Mouse (Mus musculus) MEL (cell line): ENCODE results near the gene Cela3b. TPM values are rescaled to one million over a fixed set of nuclear protein-coding genes. Genes with fewer than 3 reads are reported as not detected.

Source experiments
- DNase-seq: peaks from one replicate; pipeline ENCODE4 v3.0.0; 2011; ENCODE audit warnings: low read depth, low spot score
- H3K27ac ChIP-seq: 2 replicates; pipeline ENCODE4 v1.5.1; 2012; ENCODE audit warnings: low read depth, mild to moderate bottlenecking, control low read depth, low read length, moderate library complexity; ENCODE audit not compliant: control insufficient read depth
- H3K27me3 ChIP-seq, 2 experiments: fragments of 150-350 bp in 1 of 2; sonication (generic) in 1 of 2; 2 replicates each; pipeline ENCODE4 v1.6.1; 2012; ENCODE audit warnings: low read length in 2 of 2, mild to moderate bottlenecking in 2 of 2, improper control_type of control experiment in 1 of 2, moderate library complexity in 1 of 2; ENCODE audit not compliant: insufficient read depth in 2 of 2, control insufficient read depth in 1 of 2
- H3K36me3 ChIP-seq, 2 experiments: 2 replicates each; pipeline ENCODE4 v1.6.1; 2012 to 2014; ENCODE audit warnings: low read length in 2 of 2, improper control_type of control experiment in 1 of 2, inconsistent platforms in 1 of 2, mild to moderate bottlenecking in 1 of 2; ENCODE audit not compliant: insufficient read depth in 2 of 2, control insufficient read depth in 1 of 2
- H3K4me1 ChIP-seq, 2 experiments: fragments of 150-350 bp in 1 of 2; sonication (generic) in 1 of 2; 2 replicates each; pipeline ENCODE4 v1.6.1; 2012; ENCODE audit warnings: low read length in 2 of 2, improper control_type of control experiment in 1 of 2, mild to moderate bottlenecking in 1 of 2; ENCODE audit not compliant: insufficient read depth in 2 of 2, control insufficient read depth in 1 of 2
- H3K4me3 ChIP-seq, 2 experiments: fragments of 150-350 bp in 1 of 2; sonication (generic) in 1 of 2; 2 replicates each; pipeline ENCODE4 v1.5.1; 2012; ENCODE audit warnings: low read depth in 2 of 2, low read length in 2 of 2, mild to moderate bottlenecking in 2 of 2, moderate library complexity in 2 of 2, control low read depth in 1 of 2, improper control_type of control experiment in 1 of 2; ENCODE audit not compliant: control insufficient read depth in 1 of 2, insufficient read depth in 1 of 2
- H3K79me2 ChIP-seq: 2 replicates; pipeline ENCODE4 v1.6.1; 2012; ENCODE audit warnings: mild to moderate bottlenecking, low read length, moderate library complexity; ENCODE audit not compliant: control insufficient read depth, poor library complexity, insufficient read depth
- H3K9ac ChIP-seq: 2 replicates; pipeline ENCODE4 v1.6.1; 2012; ENCODE audit warnings: low read depth, mild to moderate bottlenecking, control low read depth, low read length, moderate library complexity; ENCODE audit not compliant: control insufficient read depth, poor library complexity, severe bottlenecking
- H3K9me3 ChIP-seq: fragments of 150-350 bp; sonication (generic); replicated peaks from 2 replicates; pipeline ENCODE4 v1.6.1; 2012; ENCODE audit warnings: mild to moderate bottlenecking, low read length, improper control_type of control experiment, moderate library complexity; ENCODE audit not compliant: insufficient read depth
- BHLHE40 ChIP-seq: IDR thresholded peaks from 2 replicates; pipeline ENCODE4 v1.6.1; 2012; ENCODE audit warnings: low read depth, mild to moderate bottlenecking, inconsistent platforms, low read length, improper control_type of control experiment, borderline replicate concordance
- CHD2 ChIP-seq: IDR thresholded peaks from 2 replicates; pipeline ENCODE4 v1.6.1; 2011; ENCODE audit warnings: low read length, improper control_type of control experiment
- CTCF ChIP-seq, 3 experiments: IDR thresholded peaks in 2 of 3; conservative IDR thresholded peaks in 1 of 3; 2 replicates each; pipeline ENCODE4 v1.5.1; 2011 to 2012; ENCODE audit warnings: low read length in 3 of 3, low read depth in 2 of 3, mild to moderate bottlenecking in 2 of 3, improper control_type of control experiment in 1 of 3, inconsistent platforms in 1 of 3, mixed read lengths in 1 of 3, moderate library complexity in 1 of 3; ENCODE audit not compliant: control insufficient read depth in 1 of 3, insufficient read depth in 1 of 3, poor library complexity in 1 of 3, severe bottlenecking in 1 of 3
- ELF1 ChIP-seq: IDR thresholded peaks from 2 replicates; pipeline ENCODE4 v1.6.1; 2014; ENCODE audit warnings: low read depth, mild to moderate bottlenecking, inconsistent platforms, low read length, improper control_type of control experiment, moderate library complexity
- GABPA ChIP-seq: IDR thresholded peaks from 2 replicates; pipeline ENCODE4 v1.6.1; 2012; ENCODE audit warnings: low read depth, mild to moderate bottlenecking, inconsistent platforms, low read length, improper control_type of control experiment, moderate library complexity
- GATA1 ChIP-seq: IDR thresholded peaks from 2 replicates; pipeline ENCODE4 v1.6.1; 2011; ENCODE audit warnings: low read depth, low read length, improper control_type of control experiment
- HCFC1 ChIP-seq: IDR thresholded peaks from 2 replicates; pipeline ENCODE4 v1.6.1; 2012; ENCODE audit warnings: low read depth, mild to moderate bottlenecking, inconsistent platforms, low read length, improper control_type of control experiment, moderate library complexity
- KAT2A ChIP-seq: conservative IDR thresholded peaks from 2 replicates; pipeline ENCODE4 v1.6.1; 2012; ENCODE audit warnings: low read depth, low read length, improper control_type of control experiment, inconsistent platforms
- MAX ChIP-seq: IDR thresholded peaks from 2 replicates; pipeline ENCODE4 v1.6.1; 2011; ENCODE audit warnings: low read length, improper control_type of control experiment
- MAZ ChIP-seq: IDR thresholded peaks from 2 replicates; pipeline ENCODE4 v1.6.1; 2012; ENCODE audit warnings: low read depth, mild to moderate bottlenecking, inconsistent platforms, low read length, improper control_type of control experiment
- MEF2A ChIP-seq: IDR thresholded peaks from 2 replicates; pipeline ENCODE4 v1.6.1; 2014; ENCODE audit warnings: low read depth, mild to moderate bottlenecking, inconsistent platforms, low read length, improper control_type of control experiment; ENCODE audit not compliant: poor library complexity, insufficient replicate concordance, severe bottlenecking; ENCODE audit errors: extremely low read depth
- MYB ChIP-seq: IDR thresholded peaks from 2 replicates; pipeline ENCODE4 v1.6.1; 2011; ENCODE audit warnings: mild to moderate bottlenecking, low read depth, low read length, improper control_type of control experiment
- MYC ChIP-seq: IDR thresholded peaks from 2 replicates; pipeline ENCODE4 v1.6.1; 2011; ENCODE audit warnings: low read depth, mild to moderate bottlenecking, low read length, improper control_type of control experiment, moderate library complexity
- POLR2AphosphoS2 ChIP-seq: IDR thresholded peaks from 2 replicates; pipeline ENCODE4 v1.6.1; 2011; ENCODE audit warnings: low read length, improper control_type of control experiment
- RAD21 ChIP-seq: IDR thresholded peaks from 2 replicates; pipeline ENCODE4 v1.6.1; 2011; ENCODE audit warnings: mild to moderate bottlenecking, low read depth, low read length, improper control_type of control experiment
- RCOR1 ChIP-seq: IDR thresholded peaks from 2 replicates; pipeline ENCODE4 v1.6.1; 2012; ENCODE audit warnings: low read depth, mild to moderate bottlenecking, inconsistent platforms, low read length, improper control_type of control experiment
- SIN3A ChIP-seq: IDR thresholded peaks from 2 replicates; pipeline ENCODE4 v1.6.1; 2012; ENCODE audit warnings: low read length, improper control_type of control experiment, inconsistent platforms
- TCF12 ChIP-seq: IDR thresholded peaks from 2 replicates; pipeline ENCODE4 v1.6.1; 2014; ENCODE audit warnings: low read depth, mild to moderate bottlenecking, inconsistent platforms, low read length, improper control_type of control experiment, moderate library complexity
- USF1 ChIP-seq: IDR thresholded peaks from 2 replicates; pipeline ENCODE4 v1.6.1; 2014; ENCODE audit warnings: low read depth, mild to moderate bottlenecking, inconsistent platforms, low read length, improper control_type of control experiment, moderate library complexity
- USF2 ChIP-seq, 2 experiments: IDR thresholded peaks; 2 replicates each; pipeline ENCODE4 v1.6.1; 2011 to 2012; ENCODE audit warnings: improper control_type of control experiment in 2 of 2, low read length in 2 of 2, borderline replicate concordance in 1 of 2, inconsistent platforms in 1 of 2, low read depth in 1 of 2, mild to moderate bottlenecking in 1 of 2; ENCODE audit not compliant: insufficient read depth in 1 of 2
- ZC3H11A ChIP-seq: IDR thresholded peaks from 2 replicates; pipeline ENCODE4 v1.6.1; 2012; ENCODE audit warnings: low read depth, mild to moderate bottlenecking, inconsistent platforms, low read length, improper control_type of control experiment
- ZNF384 ChIP-seq: IDR thresholded peaks from 2 replicates; pipeline ENCODE4 v1.6.1; 2012; ENCODE audit warnings: low read depth, mild to moderate bottlenecking, inconsistent platforms, low read length, improper control_type of control experiment
- polyA plus RNA-seq, 2 experiments: library from polyadenylated mRNA; stranded (reverse) in 1 of 2; unstranded in 1 of 2; fragments of >175 nt in 1 of 2; fragments of >200 nt in 1 of 2; gene quantifications; 2 replicates each; pipeline versions ENCODE4 v1.2.1 to v1.2.4; 2012; ENCODE audit warnings: low replicate concordance in 2 of 2, low read depth in 1 of 2; ENCODE audit not compliant: insufficient read length in 2 of 2, insufficient read depth in 1 of 2, missing spikeins in 1 of 2
- total RNA-seq: library from RNA; depleted of rRNA; stranded (reverse); fragments of 300-350 nt; gene quantifications from 2 replicates; pipeline ENCODE4 v1.2.3, GENCODE M21; 2012

The Cela3b gene
- total and polyA plus RNA-seq, 3 experiments: not detected

DNA sequence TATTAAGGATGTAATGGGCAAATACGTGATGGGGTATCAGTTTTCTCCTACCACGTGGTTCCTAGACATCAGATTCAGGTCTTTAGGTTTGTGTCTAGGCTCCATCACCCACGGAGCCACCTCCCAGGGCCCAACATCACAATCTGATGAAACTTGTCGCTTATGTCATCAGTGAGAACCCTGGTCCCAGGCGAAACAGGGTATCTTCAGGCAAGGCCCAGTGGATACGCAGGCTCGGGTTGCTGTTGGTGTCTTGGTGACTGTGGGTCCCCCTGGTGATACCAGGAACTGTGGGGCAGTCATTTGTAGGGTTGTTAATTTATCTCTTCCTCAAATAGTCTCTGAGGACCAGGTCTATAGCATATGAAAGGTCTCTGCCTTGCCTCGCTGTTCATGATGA, 42.9 kb upstream of the Cela3b start:
- H3K79me2 ChIP-seq: no peaks in the 10 kb centered on the region; the same call in 1 of the 2 replicates
- H3K27me3 ChIP-seq: no peaks in the 10 kb centered on the region
- H3K4me3 ChIP-seq: no peak overlapping the region
- TF ChIP-seq CHD2 (no peak), BHLHE40 (no peak), MAZ (no peak), POLR2AphosphoS2 (no peak), GABPA (no peak), HCFC1 (no peak), RCOR1 (no peak), MYB (no peak), ELF1 (no peak), USF1 (no peak), ZC3H11A (no peak), MYC (no peak), GATA1 (no peak), RAD21 (no peak), KAT2A (no peak), SIN3A (no peak), MEF2A (no peak)
- H3K4me1 ChIP-seq: peaks cover 0 to 4% of the 10 kb centered on the region in 2 experiments; a peak in 1 of 4 replicates
- H3K9me3 ChIP-seq: no peaks in the 10 kb centered on the region
- no peak overlapping the region for H3K27ac ChIP-seq
- no peak overlapping the region for H3K9ac ChIP-seq
- DNase-seq: no peak
- no peaks in the 10 kb centered on the region for H3K36me3 ChIP-seq

DNA sequence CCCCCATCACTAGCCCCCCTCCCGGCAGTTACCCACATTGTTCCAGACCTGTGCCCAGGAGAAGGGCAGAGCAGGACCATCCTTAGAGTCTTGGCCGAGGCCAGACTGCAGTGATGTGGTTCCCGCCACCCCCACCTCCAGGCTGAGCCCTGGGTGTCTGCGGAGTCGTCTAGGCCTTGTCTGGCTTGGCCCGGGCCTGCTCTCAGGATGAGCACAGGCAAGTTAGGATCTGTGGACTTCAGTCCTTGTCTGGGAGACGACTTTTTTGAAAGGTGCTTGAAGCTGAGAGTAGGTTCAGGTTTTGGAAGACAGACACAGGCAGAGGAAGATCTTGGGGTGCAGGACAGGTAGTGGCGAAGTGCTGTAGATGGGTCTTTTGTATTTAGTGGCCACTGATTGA, 41.0 kb upstream of the Cela3b start:
- Histone ChIP-seq H3K79me2 (no peaks in the 10 kb centered on the region; the same call in 1 of the 2 replicates), H3K9ac (no peak overlapping the region), H3K4me1 (peaks cover 0 to 4% of the 10 kb centered on the region in 2 experiments; a peak in 1 of 4 replicates), H3K27ac (no peak overlapping the region)
- TF ChIP-seq USF2 (IDR thresholded peaks at IDR 0.05; ENCODE audit: borderline replicate concordance in 1 of 2, insufficient read depth in 1 of 2, low read depth in 1 of 2, low read length in 2 of 2) (no peak), CHD2 (no peak), KAT2A (no peak), GATA1 (no peak), MAX (no peak), POLR2AphosphoS2 (no peak), RCOR1 (no peak), BHLHE40 (no peak), CTCF (IDR thresholded peaks at IDR 0.05 in 2 of 3, conservative IDR thresholded peaks at IDR 0.05 in 1 of 3; ENCODE audit: control insufficient read depth in 1 of 3, insufficient read depth in 1 of 3, low read depth in 2 of 3, low read length in 3 of 3, poor library complexity in 1 of 3, severe bottlenecking in 1 of 3) (no peak), TCF12 (no peak), USF1 (no peak), ZNF384 (no peak)
- TF ChIP-seq, all 39 proteins: peak for 0
- no peaks in the 10 kb centered on the region for H3K9me3 ChIP-seq
- H3K36me3 ChIP-seq: no peaks in the 10 kb centered on the region
- H3K27me3 ChIP-seq: no peaks in the 10 kb centered on the region
- H3K4me3 ChIP-seq: no peak overlapping the region
- no peak for DNase-seq
